Mouse (Mus musculus): ENCODE results near the gene Ptpdc1. TPM values are rescaled to one million over a fixed set of nuclear protein-coding genes. Genes with fewer than 3 reads are reported as not detected.
A peak's percentile ranks its signal among the peaks of the same experiment; 100 is the strongest.

Ptpdc1 gene
- polyA plus RNA-seq, 1 experiment from 2014 or later = 13.7 TPM

GRCm38 (mm10) chr13:48660741-48661140 lies 35.3 kb upstream of the Ptpdc1 start:
- Histone ChIP-seq H3K4me2 (no peak overlapping the region), H3K9me3 (ENCODE audit: low read depth, low read length) (no peaks in the 10 kb centered on the region), H3K4me1 (ENCODE audit: insufficient read depth) (no peaks in the 10 kb centered on the region), H3K27me3 (ENCODE audit: insufficient read depth, low read length) (peaks cover 98% of the 10 kb centered on the region), H3K4me3 (ENCODE audit: low read depth, low read length) (no peak overlapping the region), H3K36me3 (ENCODE audit: insufficient read depth) (no peaks in the 10 kb centered on the region), H3K27ac (ENCODE audit: low read depth) (no peak overlapping the region), H3K9ac (no peak overlapping the region)
- DNase-seq (no peak), ATAC-seq (ENCODE audit: insufficient read depth) (no peak)
- no peak for TF ChIP-seq CTCF (IDR thresholded peaks at IDR 0.05; ENCODE audit: low read depth)
- WGBS = 12% methylated on average over 6 of the region's 6 CpGs

GRCm38 (mm10) chr13:48660221-48660734 lies 34.8 kb upstream of the Ptpdc1 start:
- Histone ChIP-seq H3K4me3 (ENCODE audit: low read depth, low read length) (no peak overlapping the region), H3K27ac (ENCODE audit: low read depth) (no peak overlapping the region), H3K4me1 (ENCODE audit: insufficient read depth) (no peaks in the 10 kb centered on the region), H3K9ac (no peak overlapping the region), H3K27me3 (ENCODE audit: insufficient read depth, low read length) (peaks cover 93% of the 10 kb centered on the region), H3K4me2 (peak overlapping the region; percentile 43), H3K9me3 (ENCODE audit: low read depth, low read length) (no peaks in the 10 kb centered on the region), H3K36me3 (ENCODE audit: insufficient read depth) (no peaks in the 10 kb centered on the region)
- DNase-seq = peak; percentile 68
- TF ChIP-seq CTCF (IDR thresholded peaks at IDR 0.05; ENCODE audit: low read depth) = no peak
- WGBS = 3% methylated on average over 11 of the region's 11 CpGs
- ATAC-seq (ENCODE audit: insufficient read depth) = no peak

GRCm38 (mm10) chr13:48659254-48660220 lies 34.1 kb upstream of the Ptpdc1 start:
- peak; percentile 26; the same call in 1 of the 2 replicates for TF ChIP-seq CTCF (IDR thresholded peaks at IDR 0.05; ENCODE audit: low read depth)
- DNase-seq = peak; percentile 52
- H3K4me1 ChIP-seq (ENCODE audit: insufficient read depth) = no peaks in the 10 kb centered on the region
- ATAC-seq (ENCODE audit: insufficient read depth) = no peak
- no peaks in the 10 kb centered on the region for H3K9me3 ChIP-seq (ENCODE audit: low read depth, low read length)
- no peak overlapping the region for H3K27ac ChIP-seq (ENCODE audit: low read depth)
- 1% methylated on average over 38 of the region's 38 CpGs for WGBS
- H3K9ac ChIP-seq = no peak overlapping the region
- no peaks in the 10 kb centered on the region for H3K36me3 ChIP-seq (ENCODE audit: insufficient read depth)
- no peak overlapping the region; the same call in 1 of the 2 replicates for H3K4me3 ChIP-seq (ENCODE audit: low read depth, low read length)
- peaks cover 85% of the 10 kb centered on the region for H3K27me3 ChIP-seq (ENCODE audit: insufficient read depth, low read length)
- peak overlapping the region; percentile 43 for H3K4me2 ChIP-seq

- DNase-seq (peak; percentile 42), ATAC-seq (ENCODE audit: insufficient read depth) (no peak)
- WGBS = under 1% methylated on average over 33 of the region's 33 CpGs
- H3K9ac ChIP-seq = no peak overlapping the region
- H3K4me3 ChIP-seq (ENCODE audit: low read depth, low read length) = peak overlapping the region; percentile 20; the same call in 1 of the 2 replicates
- peaks cover 77% of the 10 kb centered on the region for H3K27me3 ChIP-seq (ENCODE audit: insufficient read depth, low read length)
- TF ChIP-seq CTCF (IDR thresholded peaks at IDR 0.05; ENCODE audit: low read depth) = no peak
- H3K27ac ChIP-seq (ENCODE audit: low read depth) = no peak overlapping the region
- no peaks in the 10 kb centered on the region for H3K36me3 ChIP-seq (ENCODE audit: insufficient read depth)
- H3K4me2 ChIP-seq = peak overlapping the region; percentile 40; the same call in 1 of the 2 replicates
- no peaks in the 10 kb centered on the region for H3K9me3 ChIP-seq (ENCODE audit: low read depth, low read length)
- H3K4me1 ChIP-seq (ENCODE audit: insufficient read depth) = no peaks in the 10 kb centered on the region
Measured at GRCm38 (mm10) chr13:48658588-48659253, 33.3 kb upstream of the Ptpdc1 start.

GRCm38 (mm10) chr13:48657791-48658190 lies 32.3 kb upstream of the Ptpdc1 start:
- no peak for TF ChIP-seq CTCF (IDR thresholded peaks at IDR 0.05; ENCODE audit: low read depth)
- no peak for DNase-seq
- no peaks in the 10 kb centered on the region for H3K36me3 ChIP-seq (ENCODE audit: insufficient read depth)
- H3K4me1 ChIP-seq (ENCODE audit: insufficient read depth) = no peaks in the 10 kb centered on the region
- no peaks in the 10 kb centered on the region for H3K9me3 ChIP-seq (ENCODE audit: low read depth, low read length)
- no peak overlapping the region for H3K27ac ChIP-seq (ENCODE audit: low read depth)
- peaks cover 74% of the 10 kb centered on the region for H3K27me3 ChIP-seq (ENCODE audit: insufficient read depth, low read length)
- 4% methylated on average over 9 of the region's 9 CpGs for WGBS
- ATAC-seq (ENCODE audit: insufficient read depth) = no peak
- no peak overlapping the region for H3K4me3 ChIP-seq (ENCODE audit: low read depth, low read length)
- H3K4me2 ChIP-seq = no peak overlapping the region
- H3K9ac ChIP-seq = no peak overlapping the region

GRCm38 (mm10) chr13:48655637-48656036 lies 30.2 kb upstream of the Ptpdc1 start:
- Histone ChIP-seq H3K27ac (ENCODE audit: low read depth) (no peak overlapping the region), H3K4me2 (no peak overlapping the region), H3K9me3 (ENCODE audit: low read depth, low read length) (no peaks in the 10 kb centered on the region), H3K36me3 (ENCODE audit: insufficient read depth) (no peaks in the 10 kb centered on the region), H3K4me1 (ENCODE audit: insufficient read depth) (no peaks in the 10 kb centered on the region), H3K27me3 (ENCODE audit: insufficient read depth, low read length) (peaks cover 53% of the 10 kb centered on the region), H3K4me3 (ENCODE audit: low read depth, low read length) (no peak overlapping the region), H3K9ac (no peak overlapping the region)
- DNase-seq (peak; percentile 95), ATAC-seq (ENCODE audit: insufficient read depth) (peak; percentile 57)
- WGBS = 2% methylated on average over 8 of the region's 8 CpGs
- peak; percentile 84 for TF ChIP-seq CTCF (IDR thresholded peaks at IDR 0.05; ENCODE audit: low read depth)

Measured in lung, embryonic 14.5 days (tissue).